Mouse (Mus musculus): ENCODE measurements around the gene Pafah1b2.

Gene Pafah1b2

GRCm38 (mm10) chr9:45942916-45943315, 69.6 kb downstream of the Pafah1b2 start:
- ChIA-PET POLR2A (interaction anchor here in 2 of 4 experiments (0.6 to 7.1 kb wide), 4 partner anchors 11 to 167 kb away, joined by 3 to 88 read pairs (median 20); partner anchors contain the start of gene Sidt2 (in 2 of the 2)), CTCF (interaction anchor here in 1 of 4 experiments (0.6 kb wide), 1 partner anchor 561 kb away, joined by 5 read pairs; no protein-coding TSS in a partner anchor)

- ChIA-PET CTCF (interaction anchor here in 2 of 4 experiments (1.0 to 1.7 kb wide), 4 partner anchors 10 to 530 kb away, joined by 3 to 5 read pairs (median 4); no protein-coding TSS in a partner anchor), POLR2A (interaction anchor here in 2 of 4 experiments (0.6 to 7.1 kb wide), 5 partner anchors 12 to 166 kb away, joined by 3 to 88 read pairs (median 9); partner anchors contain the start of gene Sidt2 (in 2 of the 2))
Observed at GRCm38 (mm10) chr9:45942464-45942863, 70.0 kb downstream of the Pafah1b2 start.

- CTCF ChIA-PET: interaction anchor here in 3 of 4 experiments (0.5 to 1.7 kb wide), 23 partner anchors 9 to 895 kb away, joined by 3 to 11 read pairs (median 4); partner anchors contain the start of genes Apoa1 (in 1 of the 3) and Sidt2 (in 1 of the 3)
Observed at GRCm38 (mm10) chr9:45941329-45941888, 71.1 kb downstream of the Pafah1b2 start.

GRCm38 (mm10) chr9:45939794-45940193, 72.7 kb downstream of the Pafah1b2 start:
- CTCF ChIA-PET: interaction anchor here in 2 of 4 experiments (0.6 to 0.7 kb wide), 2 partner anchors 701 to 969 kb away, joined by 3 read pairs; no protein-coding TSS in a partner anchor
- POLR2A ChIA-PET: interaction anchor here in 2 of 4 experiments (0.6 to 7.1 kb wide), 2 partner anchors 15 to 1226 kb away, joined by 8 to 88 read pairs; partner anchors contain the start of gene Sidt2 (in 1 of the 2)

More at GRCm38 (mm10) chr9:45941329-45941888, 71.1 kb downstream of the Pafah1b2 start:
- POLR2A ChIA-PET: interaction anchor here in 3 of 4 experiments (0.6 to 7.1 kb wide), 13 partner anchors 9 to 342 kb away, joined by 3 to 88 read pairs (median 4); partner anchors contain the start of genes Sidt2 (in 2 of the 3), Bud13 (in 1 of the 3) and Pcsk7 (in 1 of the 3)

GRCm38 (mm10) chr9:45938952-45939637, 73.4 kb downstream of the Pafah1b2 start:
- ChIA-PET CTCF (interaction anchor here in 1 of 4 experiments (0.7 kb wide), 1 partner anchor 970 kb away, joined by 3 read pairs; no protein-coding TSS in a partner anchor), POLR2A (interaction anchor here in 2 of 4 experiments (0.6 to 7.1 kb wide), 3 partner anchors 15 to 1225 kb away, joined by 8 to 88 read pairs (median 20); partner anchors contain the start of gene Sidt2 (in 1 of the 2))

- POLR2A ChIA-PET: interaction anchor here in 3 of 4 experiments (0.6 to 3.8 kb wide), 5 partner anchors 9 to 71 kb away, joined by 4 to 20 read pairs (median 5); partner anchors contain the start of gene Sidt2 (in 1 of the 3)
- CTCF ChIA-PET: interaction anchor here in 2 of 4 experiments (0.6 to 1.4 kb wide), 3 partner anchors 197 to 308 kb away, joined by 3 read pairs; partner anchors contain the start of gene Apoa1 (in 1 of the 2)
Observed at GRCm38 (mm10) chr9:45938088-45938487, 74.4 kb downstream of the Pafah1b2 start.

GRCm38 (mm10) chr9:45936883-45937282, 75.6 kb downstream of the Pafah1b2 start:
- ChIA-PET POLR2A (interaction anchor here (0.5 to 3.8 kb wide), 16 partner anchors 9 to 726 kb away, joined by 3 to 20 read pairs (median 4); partner anchors contain the start of genes Sidt2 (in 3 of the 4), Bace1 (in 1 of the 4) and Cep164 (in 1 of the 4)), CTCF (interaction anchor here (0.5 to 1.8 kb wide), 47 partner anchors 8 to 1175 kb away, joined by 3 to 13 read pairs (median 3); partner anchors contain the start of genes Bace1 (in 2 of the 4), Cep164 (in 2 of the 4), Pafah1b2 (in 1 of the 4) and Rnf214 (in 1 of the 4))

GRCm38 (mm10) chr9:45935628-45936210, 76.8 kb downstream of the Pafah1b2 start, which contains the start of gene Tagln:
Gene Tagln, minus strand, starts transcription at chr9:45936058.
- ChIA-PET CTCF (interaction anchor here in 1 of 4 experiments (1.8 kb wide), 1 partner anchor 25 kb away, joined by 5 read pairs; no protein-coding TSS in a partner anchor), POLR2A (interaction anchor here in 1 of 4 experiments (3.8 kb wide), 1 partner anchor 19 kb away, joined by 20 read pairs; the partner anchor contains the start of gene Sidt2)

GRCm38 (mm10) chr9:45932571-45933415, 79.7 kb downstream of the Pafah1b2 start:
- ChIA-PET CTCF (interaction anchor here in 3 of 4 experiments (0.8 to 2.1 kb wide), 3 partner anchors 8 to 9 kb away, joined by 3 to 5 read pairs (median 4); no protein-coding TSS in a partner anchor), POLR2A (interaction anchor here in 2 of 4 experiments (0.7 to 2.3 kb wide), 4 partner anchors 8 to 22 kb away, joined by 3 to 5 read pairs (median 3); partner anchors contain the start of gene Sidt2 (in 1 of the 2))

GRCm38 (mm10) chr9:45931958-45932357, 80.5 kb downstream of the Pafah1b2 start:
- ChIA-PET CTCF (interaction anchor here in 3 of 4 experiments (0.5 to 2.1 kb wide), 4 partner anchors 9 to 81 kb away, joined by 3 to 5 read pairs (median 4); partner anchors contain the start of gene Sik3 (in 1 of the 3)), POLR2A (interaction anchor here in 2 of 4 experiments (0.7 to 1.4 kb wide), 4 partner anchors 9 to 22 kb away, joined by 3 to 5 read pairs (median 3); no protein-coding TSS in a partner anchor)

- CTCF ChIA-PET: interaction anchor here in 2 of 4 experiments (1.3 kb wide), 2 partner anchors 8 to 12 kb away, joined by 3 to 4 read pairs; no protein-coding TSS in a partner anchor
- POLR2A ChIA-PET: interaction anchor here in 2 of 4 experiments (1.0 to 1.8 kb wide), 3 partner anchors 9 to 26 kb away, joined by 3 to 4 read pairs (median 3); partner anchors contain the start of gene Sidt2 (in 1 of the 2)
Observed at GRCm38 (mm10) chr9:45929285-45929684, 83.2 kb downstream of the Pafah1b2 start.

GRCm38 (mm10) chr9:45919895-45920294, 92.6 kb downstream of the Pafah1b2 start:
- CTCF ChIA-PET: interaction anchor here in 2 of 4 experiments (1.1 to 1.2 kb wide), 2 partner anchors 9 to 13 kb away, joined by 3 read pairs; partner anchors contain the start of genes Pcsk7 (in 1 of the 2) and Rnf214 (in 1 of the 2)
- POLR2A ChIA-PET: interaction anchor here in 1 of 4 experiments (1.2 kb wide), 1 partner anchor 10 kb away, joined by 3 read pairs; no protein-coding TSS in a partner anchor

- ChIA-PET POLR2A (interaction anchor here in 2 of 4 experiments (0.9 to 1.0 kb wide), 2 partner anchors 20 to 37 kb away, joined by 3 read pairs; no protein-coding TSS in a partner anchor), CTCF (interaction anchor here in 1 of 4 experiments (1.4 kb wide), 1 partner anchor 11 kb away, joined by 5 read pairs; the partner anchor contains the start of genes Pcsk7 and Rnf214)
Observed at GRCm38 (mm10) chr9:45917041-45917934, 95.2 kb downstream of the Pafah1b2 start.

- CTCF ChIA-PET: interaction anchor here in 1 of 4 experiments (1.5 kb wide), 1 partner anchor 9 kb away, joined by 4 read pairs; the partner anchor contains the start of gene Rnf214
- POLR2A ChIA-PET: interaction anchor here in 1 of 4 experiments (1.0 to 1.2 kb wide), 2 partner anchors 9 to 120 kb away, joined by 3 read pairs; partner anchors contain the start of genes Pcsk7 and Rnf214
Observed at GRCm38 (mm10) chr9:45915659-45916058, 96.8 kb downstream of the Pafah1b2 start.

All from embryonic stem cell, embryonic (primary cell).